Mouse (Mus musculus) MEL (cell line): ENCODE measurements at regions not wholly inside any gene's neighbourhood (a gene's known extent, or its start where the extent isn't known, plus 50 kb on each side); places are given as distances from the start of the nearest gene placed in this dataset.

Experiments used
- DNase-seq: peaks from one replicate; pipeline ENCODE4 v3.0.0; 2011; ENCODE audit warnings: low read depth, low spot score
- H3K27ac ChIP-seq: 2 replicates; pipeline ENCODE4 v1.5.1; 2012; ENCODE audit warnings: low read depth, mild to moderate bottlenecking, control low read depth, low read length, moderate library complexity; ENCODE audit not compliant: control insufficient read depth
- H3K27me3 ChIP-seq, 2 experiments: fragments of 150-350 bp in 1 of 2; sonication (generic) in 1 of 2; 2 replicates each; pipeline ENCODE4 v1.6.1; 2012; ENCODE audit warnings: low read length in 2 of 2, mild to moderate bottlenecking in 2 of 2, improper control_type of control experiment in 1 of 2, moderate library complexity in 1 of 2; ENCODE audit not compliant: insufficient read depth in 2 of 2, control insufficient read depth in 1 of 2
- H3K36me3 ChIP-seq, 2 experiments: 2 replicates each; pipeline ENCODE4 v1.6.1; 2012 to 2014; ENCODE audit warnings: low read length in 2 of 2, improper control_type of control experiment in 1 of 2, inconsistent platforms in 1 of 2, mild to moderate bottlenecking in 1 of 2; ENCODE audit not compliant: insufficient read depth in 2 of 2, control insufficient read depth in 1 of 2
- H3K4me1 ChIP-seq, 2 experiments: fragments of 150-350 bp in 1 of 2; sonication (generic) in 1 of 2; 2 replicates each; pipeline ENCODE4 v1.6.1; 2012; ENCODE audit warnings: low read length in 2 of 2, improper control_type of control experiment in 1 of 2, mild to moderate bottlenecking in 1 of 2; ENCODE audit not compliant: insufficient read depth in 2 of 2, control insufficient read depth in 1 of 2
- H3K4me3 ChIP-seq, 2 experiments: fragments of 150-350 bp in 1 of 2; sonication (generic) in 1 of 2; 2 replicates each; pipeline ENCODE4 v1.5.1; 2012; ENCODE audit warnings: low read depth in 2 of 2, low read length in 2 of 2, mild to moderate bottlenecking in 2 of 2, moderate library complexity in 2 of 2, control low read depth in 1 of 2, improper control_type of control experiment in 1 of 2; ENCODE audit not compliant: control insufficient read depth in 1 of 2, insufficient read depth in 1 of 2
- H3K79me2 ChIP-seq: 2 replicates; pipeline ENCODE4 v1.6.1; 2012; ENCODE audit warnings: mild to moderate bottlenecking, low read length, moderate library complexity; ENCODE audit not compliant: control insufficient read depth, poor library complexity, insufficient read depth
- H3K9ac ChIP-seq: 2 replicates; pipeline ENCODE4 v1.6.1; 2012; ENCODE audit warnings: low read depth, mild to moderate bottlenecking, control low read depth, low read length, moderate library complexity; ENCODE audit not compliant: control insufficient read depth, poor library complexity, severe bottlenecking
- H3K9me3 ChIP-seq: fragments of 150-350 bp; sonication (generic); replicated peaks from 2 replicates; pipeline ENCODE4 v1.6.1; 2012; ENCODE audit warnings: mild to moderate bottlenecking, low read length, improper control_type of control experiment, moderate library complexity; ENCODE audit not compliant: insufficient read depth
- BHLHE40 ChIP-seq: IDR thresholded peaks from 2 replicates; pipeline ENCODE4 v1.6.1; 2012; ENCODE audit warnings: low read depth, mild to moderate bottlenecking, inconsistent platforms, low read length, improper control_type of control experiment, borderline replicate concordance
- CHD1 ChIP-seq: IDR thresholded peaks from 2 replicates; pipeline ENCODE4 v1.6.1; 2012; ENCODE audit warnings: low read depth, mild to moderate bottlenecking, inconsistent platforms, low read length, improper control_type of control experiment
- CHD2 ChIP-seq: IDR thresholded peaks from 2 replicates; pipeline ENCODE4 v1.6.1; 2011; ENCODE audit warnings: low read length, improper control_type of control experiment
- CTCF ChIP-seq, 3 experiments: IDR thresholded peaks in 2 of 3; conservative IDR thresholded peaks in 1 of 3; 2 replicates each; pipeline ENCODE4 v1.5.1; 2011 to 2012; ENCODE audit warnings: low read length in 3 of 3, low read depth in 2 of 3, mild to moderate bottlenecking in 2 of 3, improper control_type of control experiment in 1 of 3, inconsistent platforms in 1 of 3, mixed read lengths in 1 of 3, moderate library complexity in 1 of 3; ENCODE audit not compliant: control insufficient read depth in 1 of 3, insufficient read depth in 1 of 3, poor library complexity in 1 of 3, severe bottlenecking in 1 of 3
- E2F4 ChIP-seq: IDR thresholded peaks from 2 replicates; pipeline ENCODE4 v1.6.1; 2011; ENCODE audit warnings: low read depth, low read length, improper control_type of control experiment, borderline replicate concordance
- ELF1 ChIP-seq: IDR thresholded peaks from 2 replicates; pipeline ENCODE4 v1.6.1; 2014; ENCODE audit warnings: low read depth, mild to moderate bottlenecking, inconsistent platforms, low read length, improper control_type of control experiment, moderate library complexity
- EP300 ChIP-seq, 2 experiments: IDR thresholded peaks; 2 replicates each; pipeline ENCODE4 v1.6.1; 2011; ENCODE audit warnings: improper control_type of control experiment in 2 of 2, low read length in 2 of 2, low read depth in 1 of 2, mild to moderate bottlenecking in 1 of 2
- GABPA ChIP-seq: IDR thresholded peaks from 2 replicates; pipeline ENCODE4 v1.6.1; 2012; ENCODE audit warnings: low read depth, mild to moderate bottlenecking, inconsistent platforms, low read length, improper control_type of control experiment, moderate library complexity
- GATA1 ChIP-seq: IDR thresholded peaks from 2 replicates; pipeline ENCODE4 v1.6.1; 2011; ENCODE audit warnings: low read depth, low read length, improper control_type of control experiment
- JUND ChIP-seq: IDR thresholded peaks from 2 replicates; pipeline ENCODE4 v1.6.1; 2011; ENCODE audit warnings: low read depth, mild to moderate bottlenecking, improper control_type of control experiment, low read length
- KAT2A ChIP-seq: conservative IDR thresholded peaks from 2 replicates; pipeline ENCODE4 v1.6.1; 2012; ENCODE audit warnings: low read depth, low read length, improper control_type of control experiment, inconsistent platforms
- MAFK ChIP-seq: IDR thresholded peaks from 2 replicates; pipeline ENCODE4 v1.6.1; 2011; ENCODE audit warnings: low read depth, mild to moderate bottlenecking, low read length, improper control_type of control experiment, borderline replicate concordance
- MAX ChIP-seq: IDR thresholded peaks from 2 replicates; pipeline ENCODE4 v1.6.1; 2011; ENCODE audit warnings: low read length, improper control_type of control experiment
- MEF2A ChIP-seq: IDR thresholded peaks from 2 replicates; pipeline ENCODE4 v1.6.1; 2014; ENCODE audit warnings: low read depth, mild to moderate bottlenecking, inconsistent platforms, low read length, improper control_type of control experiment; ENCODE audit not compliant: poor library complexity, insufficient replicate concordance, severe bottlenecking; ENCODE audit errors: extremely low read depth
- MXI1 ChIP-seq: IDR thresholded peaks from 2 replicates; pipeline ENCODE4 v1.6.1; 2011; ENCODE audit warnings: mild to moderate bottlenecking, low read depth, low read length, improper control_type of control experiment
- MYB ChIP-seq: IDR thresholded peaks from 2 replicates; pipeline ENCODE4 v1.6.1; 2011; ENCODE audit warnings: mild to moderate bottlenecking, low read depth, low read length, improper control_type of control experiment
- MYC ChIP-seq: IDR thresholded peaks from 2 replicates; pipeline ENCODE4 v1.6.1; 2011; ENCODE audit warnings: low read depth, mild to moderate bottlenecking, low read length, improper control_type of control experiment, moderate library complexity
- NELFE ChIP-seq: IDR thresholded peaks from 2 replicates; pipeline ENCODE4 v1.6.1; 2011; ENCODE audit warnings: low read depth, low read length, improper control_type of control experiment
- NRF1 ChIP-seq: IDR thresholded peaks from 2 replicates; pipeline ENCODE4 v1.6.1; 2014; ENCODE audit warnings: low read depth, mild to moderate bottlenecking, inconsistent platforms, low read length, improper control_type of control experiment, moderate library complexity; ENCODE audit not compliant: poor library complexity, insufficient read depth, severe bottlenecking
- POLR2A ChIP-seq, 2 experiments: IDR thresholded peaks; 2 replicates each; pipeline ENCODE4 v1.6.1; 2011 to 2012; ENCODE audit warnings: low read length in 2 of 2, mild to moderate bottlenecking in 2 of 2, control low read depth in 1 of 2, improper control_type of control experiment in 1 of 2, low read depth in 1 of 2, moderate library complexity in 1 of 2; ENCODE audit not compliant: control insufficient read depth in 1 of 2, insufficient read depth in 1 of 2, poor library complexity in 1 of 2
- POLR2AphosphoS2 ChIP-seq: IDR thresholded peaks from 2 replicates; pipeline ENCODE4 v1.6.1; 2011; ENCODE audit warnings: low read length, improper control_type of control experiment
- POLR2AphosphoS5 ChIP-seq: IDR thresholded peaks from 2 replicates; pipeline ENCODE4 v1.6.1; 2012; ENCODE audit warnings: low read depth, borderline replicate concordance, mild to moderate bottlenecking, inconsistent platforms, low read length, moderate library complexity, mixed read lengths
- RAD21 ChIP-seq: IDR thresholded peaks from 2 replicates; pipeline ENCODE4 v1.6.1; 2011; ENCODE audit warnings: mild to moderate bottlenecking, low read depth, low read length, improper control_type of control experiment
- RCOR1 ChIP-seq: IDR thresholded peaks from 2 replicates; pipeline ENCODE4 v1.6.1; 2012; ENCODE audit warnings: low read depth, mild to moderate bottlenecking, inconsistent platforms, low read length, improper control_type of control experiment
- SIN3A ChIP-seq: IDR thresholded peaks from 2 replicates; pipeline ENCODE4 v1.6.1; 2012; ENCODE audit warnings: low read length, improper control_type of control experiment, inconsistent platforms
- SMC3 ChIP-seq: IDR thresholded peaks from 2 replicates; pipeline ENCODE4 v1.6.1; 2011; ENCODE audit warnings: low read depth, low read length, improper control_type of control experiment
- TAL1 ChIP-seq: IDR thresholded peaks from 2 replicates; pipeline ENCODE4 v1.6.1; 2012; ENCODE audit warnings: mild to moderate bottlenecking, inconsistent platforms, low read length, moderate library complexity, mixed read lengths
- TBP ChIP-seq: IDR thresholded peaks from 2 replicates; pipeline ENCODE4 v1.8.0; 2011; ENCODE audit warnings: low read depth, low read length, improper control_type of control experiment
- TCF12 ChIP-seq: IDR thresholded peaks from 2 replicates; pipeline ENCODE4 v1.6.1; 2014; ENCODE audit warnings: low read depth, mild to moderate bottlenecking, inconsistent platforms, low read length, improper control_type of control experiment, moderate library complexity
- UBTF ChIP-seq: IDR thresholded peaks from 2 replicates; pipeline ENCODE4 v1.6.1; 2012; ENCODE audit warnings: low read depth, mild to moderate bottlenecking, inconsistent platforms, low read length, improper control_type of control experiment, moderate library complexity, borderline replicate concordance; ENCODE audit not compliant: insufficient read depth
- USF2 ChIP-seq, 2 experiments: IDR thresholded peaks; 2 replicates each; pipeline ENCODE4 v1.6.1; 2011 to 2012; ENCODE audit warnings: improper control_type of control experiment in 2 of 2, low read length in 2 of 2, borderline replicate concordance in 1 of 2, inconsistent platforms in 1 of 2, low read depth in 1 of 2, mild to moderate bottlenecking in 1 of 2; ENCODE audit not compliant: insufficient read depth in 1 of 2
- ZC3H11A ChIP-seq: IDR thresholded peaks from 2 replicates; pipeline ENCODE4 v1.6.1; 2012; ENCODE audit warnings: low read depth, mild to moderate bottlenecking, inconsistent platforms, low read length, improper control_type of control experiment
- ZKSCAN1 ChIP-seq: IDR thresholded peaks from 2 replicates; pipeline ENCODE4 v1.6.1; 2012; ENCODE audit warnings: low read depth, mild to moderate bottlenecking, inconsistent platforms, low read length, improper control_type of control experiment, moderate library complexity
- ZMIZ1 ChIP-seq: IDR thresholded peaks from 2 replicates; pipeline ENCODE4 v1.6.1; 2012; ENCODE audit warnings: low read depth, mild to moderate bottlenecking, inconsistent platforms, low read length, improper control_type of control experiment, moderate library complexity
- ZNF384 ChIP-seq: IDR thresholded peaks from 2 replicates; pipeline ENCODE4 v1.6.1; 2012; ENCODE audit warnings: low read depth, mild to moderate bottlenecking, inconsistent platforms, low read length, improper control_type of control experiment

DNA sequence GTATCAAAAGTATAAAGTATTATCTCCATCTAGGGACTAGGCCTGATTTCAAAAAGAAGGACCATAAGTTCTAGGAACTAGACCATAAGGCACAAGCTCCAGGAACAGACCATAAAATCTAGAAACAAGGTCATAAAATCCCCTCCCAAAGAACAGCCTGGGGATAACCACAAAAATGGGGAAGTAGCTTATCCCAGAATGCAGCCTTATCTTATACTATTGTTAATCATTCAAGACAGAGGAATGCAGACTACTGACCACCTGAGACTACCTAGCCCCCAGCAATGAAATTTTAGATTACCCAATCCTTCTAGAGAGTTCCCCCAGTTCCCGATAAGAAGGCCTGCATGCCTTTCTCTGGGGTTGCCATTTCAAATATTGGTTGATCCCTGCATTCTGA lies 81.6 kb upstream of the St8sia4 start (continued):
- no peak for TF ChIP-seq SMC3
- TF ChIP-seq POLR2AphosphoS2: no peak

DNA sequence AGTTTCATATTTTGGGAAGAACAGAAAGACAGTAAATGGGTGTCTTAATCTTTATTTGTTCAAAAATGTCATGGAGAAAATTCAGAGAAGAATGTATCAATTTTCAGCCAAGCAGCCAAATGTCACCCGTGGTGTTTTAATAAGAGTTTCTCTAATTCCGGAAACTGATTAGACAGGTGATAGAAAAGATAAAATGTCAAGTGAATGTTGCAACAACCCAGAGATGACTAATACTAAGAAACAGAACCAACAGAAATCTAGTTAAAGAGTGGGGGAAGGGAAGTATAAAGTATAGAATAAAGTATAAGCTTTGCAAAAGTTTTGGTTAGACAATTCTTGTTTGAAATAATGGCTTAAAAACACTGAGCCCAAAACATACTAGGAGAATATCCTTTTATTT lies 79.9 kb upstream of the St8sia4 start:
- H3K4me1 ChIP-seq: peaks cover 22 to 50% of the 10 kb centered on the region in 2 experiments
- no peaks in the 10 kb centered on the region for H3K79me2 ChIP-seq
- no peak overlapping the region for H3K4me3 ChIP-seq
- H3K36me3 ChIP-seq: peaks cover 0 to 45% of the 10 kb centered on the region in 2 experiments; a peak in 2 of 4 replicates
- no peaks in the 10 kb centered on the region for H3K27me3 ChIP-seq
- H3K9me3 ChIP-seq: no peaks in the 10 kb centered on the region
- no peak overlapping the region for H3K27ac ChIP-seq
- H3K9ac ChIP-seq: no peak overlapping the region
- DNase-seq: peak; percentile 87
- no peak for TF ChIP-seq ELF1
- no peak; the same call in 1 of the 2 replicates for TF ChIP-seq CHD1
- no peak for TF ChIP-seq UBTF
- no peak; the same call in 1 of the 2 replicates for TF ChIP-seq ZKSCAN1
- TF ChIP-seq NRF1: no peak
- TF ChIP-seq BHLHE40: peak; percentile 68; the same call in 1 of the 2 replicates
- TF ChIP-seq POLR2A (IDR thresholded peaks at IDR 0.05; ENCODE audit: control insufficient read depth in 1 of 2, insufficient read depth in 1 of 2, low read depth in 1 of 2, low read length in 2 of 2, poor library complexity in 1 of 2): no peak
- no peak for TF ChIP-seq ZMIZ1
- peak; percentile 21; the same call in 1 of the 2 replicates for TF ChIP-seq ZNF384
- TF ChIP-seq RCOR1: peak; percentile 96
- TF ChIP-seq KAT2A: no peak
- no peak for TF ChIP-seq GABPA
- TF ChIP-seq GATA1: peak; percentile 99
- no peak for TF ChIP-seq USF2 (IDR thresholded peaks at IDR 0.05; ENCODE audit: borderline replicate concordance in 1 of 2, insufficient read depth in 1 of 2, low read depth in 1 of 2, low read length in 2 of 2)
- TF ChIP-seq EP300 (IDR thresholded peaks at IDR 0.05; ENCODE audit: low read depth in 1 of 2, low read length in 2 of 2): peak; percentile 100
- TF ChIP-seq MYB: peak; percentile 94
- TF ChIP-seq POLR2AphosphoS5: no peak
- TF ChIP-seq CTCF (IDR thresholded peaks at IDR 0.05 in 2 of 3, conservative IDR thresholded peaks at IDR 0.05 in 1 of 3; ENCODE audit: control insufficient read depth in 1 of 3, insufficient read depth in 1 of 3, low read depth in 2 of 3, low read length in 3 of 3, poor library complexity in 1 of 3, severe bottlenecking in 1 of 3): no peak
- TF ChIP-seq NELFE: no peak
- no peak for TF ChIP-seq E2F4
- TF ChIP-seq MEF2A: no peak
- TF ChIP-seq SMC3: no peak
- no peak for TF ChIP-seq TBP
- peak; percentile 80; the same call in 1 of the 2 replicates for TF ChIP-seq MYC
- TF ChIP-seq TCF12: peak; percentile 99
- peak; percentile 86 for TF ChIP-seq TAL1
- TF ChIP-seq MAFK: no peak; the same call in 1 of the 2 replicates
- TF ChIP-seq ZC3H11A: no peak
- peak; percentile 88 for TF ChIP-seq CHD2
- no peak; the same call in 1 of the 2 replicates for TF ChIP-seq MXI1
- TF ChIP-seq SIN3A: peak; percentile 89
- no peak; the same call in none of the 2 replicates for TF ChIP-seq RAD21
- no peak for TF ChIP-seq POLR2AphosphoS2
- no peak for TF ChIP-seq MAX
- TF ChIP-seq JUND: peak; percentile 91; the same call in 1 of the 2 replicates
